In genomic region chr4:115657104-115657866, GRCm38 (mm10) we compare ENCODE assay signal across 9 mouse cellular contexts. TPM values are rescaled to one million over a fixed set of nuclear protein-coding genes. Genes with fewer than 3 reads are reported as not detected.
DNase-seq lines count a peak whose midpoint lies in the region; ATAC-seq and TF ChIP-seq lines count a peak whose summit lies in the region.
"Had no signal": no experiment of that assay in that cellular context is flagged by ENCODE, and none has a peak within 500 bp of the region (broad histone marks: within the 10 kb centered on the region; RNA-seq: fewer than 3 reads in every experiment).

No protein-coding gene starts in this region.

- peak overlapping the region; percentile 92 for H3K4me2 ChIP-seq in forebrain, postnatal 0 days (ENCODE audit: low read depth)
- peak overlapping the region; percentile 96 for H3K4me2 ChIP-seq in hindbrain, embryonic 15.5 days

- intact Hi-C loops in left cerebral cortex, postnatal 25 days (cut with DNase I) = no loop called here
- intact Hi-C loops in gastrocnemius, postnatal 14 days (cut with DNase I; ENCODE audit: low total_unique reads) = no loop called here

- peak; percentile 91 for ATAC-seq in forebrain, postnatal 0 days
- peak; percentile 94 for ATAC-seq in hindbrain, embryonic 15.5 days (ENCODE audit: low FRiP score, low read depth)
- ATAC-seq in megakaryocyte, adult 5-6 weeks (ENCODE audit: poor library complexity, severe bottlenecking) = peak; percentile 24; the same call in 1 of the 2 replicates

- peak; percentile 15 to 17 for DNase-seq in B cell, adult 2 months
- DNase-seq in adrenal gland, postnatal 36 days = peak; percentile 34 to 59
- DNase-seq in forebrain, postnatal 0 days = peak; percentile 49
- peak; percentile 18 to 55 for DNase-seq in left cerebral cortex, postnatal 25 days (ENCODE audit: low spot score in 2 of 2)
- DNase-seq in right cerebral cortex, postnatal 25 days = peak; percentile 59
- DNase-seq in gastrocnemius, postnatal 14 days = no peak

- no peaks in the 10 kb centered on the region for H3K27me3 ChIP-seq in forebrain, postnatal 0 days (ENCODE audit: insufficient read depth, low read length)
- no peaks in the 10 kb centered on the region for H3K27me3 ChIP-seq in hindbrain, embryonic 15.5 days

- peak overlapping the region; percentile 48 for H3K4me3 ChIP-seq in forebrain, postnatal 0 days (ENCODE audit: low read depth, low read length)
- peak overlapping the region; percentile 65 for H3K4me3 ChIP-seq in hindbrain, embryonic 15.5 days

- no peaks in the 10 kb centered on the region for H3K36me3 ChIP-seq in forebrain, postnatal 0 days (ENCODE audit: insufficient read depth)
- no peaks in the 10 kb centered on the region for H3K36me3 ChIP-seq in hindbrain, embryonic 15.5 days

- H3K27ac ChIP-seq in forebrain, postnatal 0 days (ENCODE audit: low read depth, low read length) = no peak overlapping the region
- H3K27ac ChIP-seq in hindbrain, embryonic 15.5 days (replicated peaks) = peak overlapping the region; percentile 48

- TF ChIP-seq CTCF in forebrain, postnatal 0 days (IDR thresholded peaks at IDR 0.05; ENCODE audit: low read depth) = no peak

- H3K4me1 ChIP-seq in forebrain, postnatal 0 days (ENCODE audit: insufficient read depth) = no peaks in the 10 kb centered on the region
- H3K4me1 ChIP-seq in hindbrain, embryonic 15.5 days (replicated peaks) = peaks cover 7% of the 10 kb centered on the region; the same call in 1 of the 2 replicates

- H3K9ac ChIP-seq in forebrain, postnatal 0 days = peak overlapping the region; percentile 69
- peak overlapping the region; percentile 70 for H3K9ac ChIP-seq in hindbrain, embryonic 15.5 days

- 5% methylated on average over 33 of the region's 34 CpGs for WGBS in forebrain, postnatal 0 days
- 1% methylated on average over 34 of the region's 34 CpGs for WGBS in hindbrain, embryonic 15.5 days

- 0 out of 2 replicates have a peak, but pooled peaks cover 4% of the 10 kb centered on the region for H3K9me3 ChIP-seq in forebrain, postnatal 0 days (ENCODE audit: low read length)
- peaks cover 4% of the 10 kb centered on the region; the same call in 1 of the 2 replicates for H3K9me3 ChIP-seq in hindbrain, embryonic 15.5 days

RNA-seq across cellular contexts. Expression of gene Cyp4b1, which starts 9.8 kb away (rescaled TPM):
- 10 to 100 TPM; 28.1 to 37.1 TPM for total RNA-seq in adrenal gland, postnatal 36 days (2021)
- total RNA-seq in forebrain, postnatal 0 days (2014; rRNA removed) = 0.77 and 1.7 TPM in 2 replicates
- polyA plus RNA-seq in forebrain, postnatal 0 days (2015; fragmentation: Nextera tagmentation; extraction: Ambion mirVana) = 1.2 and 1.8 TPM in 2 replicates
- polyA plus RNA-seq in hindbrain, embryonic 15.5 days (2015; fragmentation: Nextera tagmentation; extraction: Ambion mirVana) = 0.84 and 1.3 TPM in 2 replicates
- 1 to 10 TPM; 2.2 to 2.6 TPM for total RNA-seq in left cerebral cortex, postnatal 25 days (2021)
- total RNA-seq in megakaryocyte, adult 5-6 weeks (2015) = not detected in 2 replicates
- not detected in 2 replicates for total RNA-seq in megakaryocyte, adult 5-6 weeks (2017)
- 1 to 10 TPM; 1.7 to 3.1 TPM for total RNA-seq in gastrocnemius, postnatal 14 days (2021)

RNA-seq across cellular contexts. Expression of gene Cyp4a32, which starts 56.5 kb away (rescaled TPM):
- total RNA-seq in adrenal gland, postnatal 36 days (2021) = not detected
- not detected in 2 replicates for total RNA-seq in forebrain, postnatal 0 days (2014; rRNA removed)
- not detected in 2 replicates for polyA plus RNA-seq in forebrain, postnatal 0 days (2015; fragmentation: Nextera tagmentation; extraction: Ambion mirVana)
- polyA plus RNA-seq in hindbrain, embryonic 15.5 days (2015; fragmentation: Nextera tagmentation; extraction: Ambion mirVana) = not detected in 2 replicates
- not detected for total RNA-seq in left cerebral cortex, postnatal 25 days (2021)
- not detected in 2 replicates for total RNA-seq in megakaryocyte, adult 5-6 weeks (2015)
- not detected in 2 replicates for total RNA-seq in megakaryocyte, adult 5-6 weeks (2017)
- not detected for total RNA-seq in gastrocnemius, postnatal 14 days (2021)
- total RNA-seq: adrenal gland, adult 18-20 months had no signal

Comparison
In these comparisons a context has a peak if more than half of its experiments do, and no peak if none do; other contexts are left out.
1. ATAC-seq: peak in every context shown above with its lines; median percentile 94 in hindbrain, embryonic 15.5 days; 91 in forebrain, postnatal 0 days; 24 in megakaryocyte, adult 5-6 weeks.
2. RNA of gene Cyp4b1, which starts 9.8 kb away (total RNA-seq): 28.1 to 37.1 TPM in adrenal gland, postnatal 36 days; 1.7 to 3.1 TPM in gastrocnemius, postnatal 14 days, 2.2 to 2.6 TPM in left cerebral cortex, postnatal 25 days, 0.77 to 1.7 TPM in forebrain, postnatal 0 days and not detected in megakaryocyte, adult 5-6 weeks; every median in the first group is over 4 times any median in the second.